ENCODE assay signal across 19 mouse cellular contexts in genomic region chr2:167233771-167234170, GRCm38 (mm10). TPM values are rescaled to one million over a fixed set of nuclear protein-coding genes. Genes with fewer than 3 reads are reported as not detected.
A peak's percentile ranks its signal among the peaks of the same experiment; 100 is the strongest.
DNase-seq lines count a peak whose midpoint lies in the region; ATAC-seq lines count a peak whose summit lies in the region.
"Had no signal": no experiment of that assay in that cellular context is flagged by ENCODE, and none has a peak within 500 bp of the region (broad histone marks: within the 10 kb centered on the region; RNA-seq: fewer than 3 reads in every experiment).

No protein-coding gene starts in this region.

- 55% methylated on average over 14 of the region's 14 CpGs for WGBS in forebrain, embryonic 10.5 days
- WGBS in forebrain, embryonic 12.5 days, result 56% methylated on average over 14 of the region's 14 CpGs
- 18% methylated on average over 14 of the region's 14 CpGs for WGBS in kidney, embryonic 16.5 days
- WGBS in embryonic facial prominence, embryonic 11.5 days, result 31% methylated on average over 14 of the region's 14 CpGs
- WGBS in limb, embryonic 12.5 days, result 11% methylated on average over 14 of the region's 14 CpGs

- peak overlapping the region; percentile 40; the same call in 1 of the 2 replicates for H3K27ac ChIP-seq in forebrain, embryonic 10.5 days
- no peak overlapping the region for H3K27ac ChIP-seq in forebrain, embryonic 12.5 days
- no peak overlapping the region for H3K27ac ChIP-seq in kidney, embryonic 16.5 days (ENCODE audit: low read length)
- H3K27ac ChIP-seq in embryonic facial prominence, embryonic 11.5 days (replicated peaks; ENCODE audit: low read depth, low read length), result no peak overlapping the region
- H3K27ac ChIP-seq in limb, embryonic 12.5 days, result peak overlapping the region; percentile 35; the same call in 1 of the 2 replicates
- H3K27ac ChIP-seq: liver, embryonic 14.5 days; stomach, embryonic 15.5 days had no signal

- DNase-seq in forebrain, embryonic 10.5 days (ENCODE audit: extremely low spot score, low spot score), result no peak
- DNase-seq in kidney, postnatal 25 days, result no peak
- DNase-seq in embryonic facial prominence, embryonic 11.5 days (ENCODE audit: low spot score), result peak; percentile 47
- no peak for DNase-seq in cerebellum, postnatal 10 days
- DNase-seq in spleen, adult 12 weeks (ENCODE audit: low spot score), result no peak
- DNase-seq: adrenal gland, postnatal 10 days; cerebellum, adult 18-20 months; gastrocnemius, postnatal 14 days; kidney, postnatal 10 days; layer of hippocampus, adult 9-11 months; lung, postnatal 10 days had no signal

- no peaks in the 10 kb centered on the region for H3K27me3 ChIP-seq in forebrain, embryonic 10.5 days (ENCODE audit: poor library complexity, severe bottlenecking)
- peaks cover 5% of the 10 kb centered on the region for H3K27me3 ChIP-seq in forebrain, embryonic 12.5 days
- peaks cover 3% of the 10 kb centered on the region; the same call in 1 of the 2 replicates for H3K27me3 ChIP-seq in kidney, embryonic 16.5 days (ENCODE audit: insufficient read depth, low read length)
- H3K27me3 ChIP-seq in embryonic facial prominence, embryonic 11.5 days (ENCODE audit: control insufficient read depth, insufficient read depth, low read length), result no peaks in the 10 kb centered on the region
- H3K27me3 ChIP-seq in limb, embryonic 12.5 days, result no peaks in the 10 kb centered on the region

- no peak for ATAC-seq in forebrain, embryonic 12.5 days (ENCODE audit: low FRiP score)
- ATAC-seq in kidney, embryonic 16.5 days (ENCODE audit: low FRiP score, low TSS enrichment), result no peak
- no peak for ATAC-seq in embryonic facial prominence, embryonic 11.5 days (replicated peaks; ENCODE audit: insufficient number of reproducible peaks, low FRiP score, low TSS enrichment, low read depth)
- ATAC-seq in limb, embryonic 12.5 days (ENCODE audit: insufficient number of reproducible peaks, insufficient read depth, low FRiP score, low TSS enrichment, low read depth), result 0 out of 2 replicates have a peak, but pooled peaks have one; percentile 64
- ATAC-seq: CD4-positive, CD25-positive, alpha-beta regulatory T cell, adult 4 months; midbrain, embryonic 16.5 days had no signal

- no peak overlapping the region for H3K4me3 ChIP-seq in forebrain, embryonic 10.5 days
- no peak overlapping the region for H3K4me3 ChIP-seq in forebrain, embryonic 12.5 days (replicated peaks)
- H3K4me3 ChIP-seq in kidney, embryonic 16.5 days (ENCODE audit: low read length), result no peak overlapping the region
- H3K4me3 ChIP-seq in embryonic facial prominence, embryonic 11.5 days (ENCODE audit: low read depth, low read length), result no peak overlapping the region
- H3K4me3 ChIP-seq in limb, embryonic 12.5 days (replicated peaks), result no peak overlapping the region
- H3K4me3 ChIP-seq: megakaryocyte, embryonic 14.5 days; stomach, embryonic 15.5 days had no signal

- H3K9ac ChIP-seq in forebrain, embryonic 12.5 days, result no peak overlapping the region
- no peak overlapping the region for H3K9ac ChIP-seq in kidney, embryonic 16.5 days (replicated peaks; ENCODE audit: low read length)
- H3K9ac ChIP-seq in embryonic facial prominence, embryonic 11.5 days (replicated peaks; ENCODE audit: low read length), result no peak overlapping the region
- H3K9ac ChIP-seq in limb, embryonic 12.5 days (replicated peaks), result 0 out of 2 replicates have a peak overlapping the region, but pooled peaks have one; percentile 40
- H3K9ac ChIP-seq: liver, embryonic 14.5 days; stomach, embryonic 15.5 days had no signal

- H3K9me3 ChIP-seq in forebrain, embryonic 10.5 days, result no peaks in the 10 kb centered on the region
- H3K9me3 ChIP-seq in forebrain, embryonic 12.5 days, result no peaks in the 10 kb centered on the region
- no peaks in the 10 kb centered on the region for H3K9me3 ChIP-seq in kidney, embryonic 16.5 days (ENCODE audit: low read length)
- H3K9me3 ChIP-seq in embryonic facial prominence, embryonic 11.5 days (replicated peaks; ENCODE audit: control insufficient read depth, low read length), result no peaks in the 10 kb centered on the region
- no peaks in the 10 kb centered on the region for H3K9me3 ChIP-seq in limb, embryonic 12.5 days
- H3K9me3 ChIP-seq: stomach, embryonic 15.5 days had no signal

- no peaks in the 10 kb centered on the region for H3K36me3 ChIP-seq in forebrain, embryonic 10.5 days (replicated peaks)
- H3K36me3 ChIP-seq in forebrain, embryonic 12.5 days (replicated peaks), result no peaks in the 10 kb centered on the region
- H3K36me3 ChIP-seq in kidney, embryonic 16.5 days (ENCODE audit: insufficient read depth, low read length), result no peaks in the 10 kb centered on the region
- no peaks in the 10 kb centered on the region for H3K36me3 ChIP-seq in embryonic facial prominence, embryonic 11.5 days (replicated peaks; ENCODE audit: control insufficient read depth, insufficient read depth, low read depth, low read length)
- H3K36me3 ChIP-seq in limb, embryonic 12.5 days, result no peaks in the 10 kb centered on the region
- H3K36me3 ChIP-seq: stomach, embryonic 15.5 days had no signal

- no peak overlapping the region for H3K4me2 ChIP-seq in forebrain, embryonic 12.5 days
- H3K4me2 ChIP-seq in kidney, embryonic 16.5 days (replicated peaks; ENCODE audit: low read depth, low read length), result peak overlapping the region; percentile 37
- H3K4me2 ChIP-seq in embryonic facial prominence, embryonic 11.5 days (ENCODE audit: low read depth, low read length), result no peak overlapping the region
- H3K4me2 ChIP-seq in limb, embryonic 12.5 days, result peak overlapping the region; percentile 46
- H3K4me2 ChIP-seq: stomach, embryonic 15.5 days had no signal

- H3K4me1 ChIP-seq in forebrain, embryonic 10.5 days, result peaks cover 52% of the 10 kb centered on the region
- H3K4me1 ChIP-seq in forebrain, embryonic 12.5 days, result peaks cover 7% of the 10 kb centered on the region
- H3K4me1 ChIP-seq in kidney, embryonic 16.5 days (ENCODE audit: insufficient read depth, low read length), result peaks cover 8% of the 10 kb centered on the region
- H3K4me1 ChIP-seq in embryonic facial prominence, embryonic 11.5 days (ENCODE audit: control insufficient read depth, insufficient read depth, low read length), result no peaks in the 10 kb centered on the region
- H3K4me1 ChIP-seq in limb, embryonic 12.5 days (replicated peaks), result peaks cover 43% of the 10 kb centered on the region

RNA-seq across cellular contexts. Expression of gene Ptgis, which starts 6.6 kb away (rescaled TPM):
- 13.5 and 13.7 TPM in 2 replicates for polyA plus RNA-seq in forebrain, embryonic 10.5 days (2016; fragmentation: Nextera tagmentation; extraction: Ambion mirVana)
- 4.8 and 6.0 TPM in 2 replicates for polyA plus RNA-seq in forebrain, embryonic 12.5 days (2016; fragmentation: Nextera tagmentation; extraction: Ambion mirVana)
- polyA plus RNA-seq in kidney, embryonic 16.5 days (2015; fragmentation: Nextera tagmentation; extraction: Ambion mirVana), result 18.4 and 20.6 TPM in 2 replicates
- 12.9 and 14.5 TPM in 2 replicates for polyA plus RNA-seq in embryonic facial prominence, embryonic 11.5 days (2014; fragmentation: Nextera tagmentation; extraction: Ambion mirVana)
- 23.9 and 27.0 TPM in 2 replicates for polyA plus RNA-seq in limb, embryonic 12.5 days (2016; fragmentation: Nextera tagmentation; extraction: Ambion mirVana)

RNA-seq across cellular contexts. Expression of gene Kcnb1, which starts 43.8 kb away (rescaled TPM):
- polyA plus RNA-seq in forebrain, embryonic 10.5 days (2016; fragmentation: Nextera tagmentation; extraction: Ambion mirVana), result 0.71 and 0.93 TPM in 2 replicates
- 1.3 and 1.8 TPM in 2 replicates for polyA plus RNA-seq in forebrain, embryonic 12.5 days (2016; fragmentation: Nextera tagmentation; extraction: Ambion mirVana)
- polyA plus RNA-seq in kidney, embryonic 16.5 days (2015; fragmentation: Nextera tagmentation; extraction: Ambion mirVana), result 1.1 and 1.2 TPM in 2 replicates
- polyA plus RNA-seq in embryonic facial prominence, embryonic 11.5 days (2014; fragmentation: Nextera tagmentation; extraction: Ambion mirVana), result 0.39 and 0.67 TPM in 2 replicates
- 0.38 and 0.44 TPM in 2 replicates for polyA plus RNA-seq in limb, embryonic 12.5 days (2016; fragmentation: Nextera tagmentation; extraction: Ambion mirVana)

Comparison
In these comparisons a context has a peak if more than half of its experiments do, and no peak if none do; other contexts are left out.
1. H3K27ac ChIP-seq: peak in forebrain, embryonic 10.5 days (single experiment) and limb, embryonic 12.5 days (single experiment); none in forebrain, embryonic 12.5 days (single experiment), kidney, embryonic 16.5 days (single experiment) and embryonic facial prominence, embryonic 11.5 days (single experiment).
2. H3K4me2 ChIP-seq: peak in kidney, embryonic 16.5 days (single experiment) and limb, embryonic 12.5 days (single experiment); none in forebrain, embryonic 12.5 days (single experiment) and embryonic facial prominence, embryonic 11.5 days (single experiment).